Mouse (Mus musculus) layer of hippocampus, adult 11-12 months (tissue): ENCODE measurements at regions not wholly inside any gene's neighbourhood (a gene's known extent, or its start where the extent isn't known, plus 50 kb on each side); places are given as distances from the start of the nearest gene placed in this dataset.

Source experiments
- DNase-seq: peaks from one replicate; pipeline ENCODE4 v3.0.0; 2022; ENCODE audit warnings: low spot score

DNA sequence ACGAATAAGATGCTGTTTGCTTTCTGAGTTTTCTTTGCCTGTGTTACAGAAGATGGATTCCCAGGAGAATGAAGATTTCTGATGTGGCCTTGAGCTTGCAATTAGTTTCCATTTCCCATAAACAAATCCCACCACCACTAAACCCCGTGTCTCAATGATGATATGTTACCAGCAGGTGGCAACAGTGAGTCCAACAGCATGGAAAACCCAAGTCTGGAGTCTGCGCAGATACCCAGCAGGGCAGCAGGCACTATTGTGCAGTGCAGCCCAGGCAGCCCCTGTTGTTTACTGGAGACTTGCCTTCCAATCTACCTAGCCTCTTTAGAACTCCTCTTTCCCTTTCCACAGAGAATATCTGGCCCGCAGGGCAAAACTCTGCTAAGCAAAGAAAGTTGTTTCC is 62.7 kb downstream of the Bmp2 start:
- peak; percentile 20 for DNase-seq

DNA sequence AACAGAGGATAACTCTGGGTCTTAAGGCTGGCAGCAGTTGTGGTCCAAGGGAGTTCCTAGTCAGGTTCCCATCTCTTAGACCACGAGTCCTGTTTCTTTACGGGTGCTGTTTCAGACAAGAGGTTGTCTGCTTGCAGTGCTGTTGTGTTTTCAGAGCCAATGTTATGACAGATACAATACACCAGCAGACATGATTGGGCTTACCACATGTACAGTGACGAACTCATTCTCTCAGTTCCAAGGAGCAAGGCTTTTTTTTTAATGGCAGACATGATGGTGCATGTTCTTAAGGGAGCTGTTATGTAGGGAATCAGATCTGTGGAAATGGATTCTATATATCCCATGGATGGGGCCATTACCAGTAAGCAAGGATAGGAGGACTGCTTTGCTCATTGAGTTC is 63.3 kb downstream of the Bmp2 start:
- DNase-seq: no peak

DNA sequence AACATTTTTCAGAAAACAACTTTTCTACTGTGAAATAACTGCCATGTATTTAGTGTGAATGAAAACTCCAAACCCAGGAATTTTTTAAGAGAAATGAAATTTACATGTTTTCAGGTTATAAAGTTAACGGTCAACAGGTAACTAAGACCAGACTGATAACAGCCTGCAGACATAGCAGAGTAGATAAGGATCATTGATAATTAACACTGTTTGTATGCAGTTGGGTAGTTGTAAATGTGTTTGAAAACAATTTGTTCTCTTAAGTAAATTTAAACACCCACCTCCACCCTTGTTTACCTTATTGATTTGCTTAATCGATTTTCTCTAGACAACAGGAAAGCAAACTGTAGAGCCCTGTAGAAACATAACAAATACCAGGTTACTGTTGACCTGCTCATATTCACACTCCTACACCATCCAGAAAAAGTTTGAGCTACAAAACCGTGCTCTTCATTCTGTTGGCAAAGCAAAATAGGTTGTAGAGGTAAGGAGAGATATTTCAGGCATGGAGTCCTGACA is 65.4 kb downstream of the Bmp2 start:
- no peak for DNase-seq

DNA sequence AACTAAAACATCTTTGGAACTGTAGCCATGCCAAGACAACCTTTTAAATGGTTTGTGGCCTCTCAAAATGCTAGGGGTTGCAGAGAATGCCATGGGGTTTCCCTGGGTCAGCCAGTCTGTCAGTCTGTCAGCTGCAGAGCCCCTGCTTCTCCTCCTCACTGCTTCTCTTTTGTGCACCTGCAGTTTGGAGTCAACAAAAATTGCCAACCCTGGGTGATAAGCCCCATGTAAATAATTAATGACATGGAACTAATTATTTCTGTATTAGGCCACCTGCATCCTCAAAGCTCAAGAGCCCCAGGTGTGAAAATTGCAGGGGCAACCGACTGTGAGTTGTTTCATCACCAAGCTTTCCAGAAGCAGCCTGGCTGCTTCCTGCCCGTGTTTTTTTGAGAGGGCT is 70.6 kb downstream of the Bmp2 start:
- DNase-seq: no peak

DNA sequence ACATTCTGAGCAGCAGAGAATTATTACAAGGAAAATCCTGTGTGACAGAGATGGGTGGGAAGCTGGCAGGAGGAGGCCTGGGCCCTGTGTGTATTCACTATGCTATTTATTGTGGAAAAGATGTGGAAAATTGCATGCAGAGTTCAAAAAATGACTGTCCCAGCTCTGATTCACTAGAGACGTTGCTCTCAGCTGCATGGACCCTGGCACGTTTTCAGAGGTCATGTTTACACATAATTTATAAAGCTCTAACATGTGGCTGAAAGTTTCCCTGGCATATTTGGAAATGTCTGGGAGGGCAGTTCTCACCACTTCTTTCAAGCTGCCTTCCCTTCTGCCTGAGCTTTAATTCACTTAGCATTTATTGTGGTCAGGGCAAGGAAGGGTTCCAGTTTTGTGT is 73.6 kb downstream of the Bmp2 start:
- no peak for DNase-seq

DNA sequence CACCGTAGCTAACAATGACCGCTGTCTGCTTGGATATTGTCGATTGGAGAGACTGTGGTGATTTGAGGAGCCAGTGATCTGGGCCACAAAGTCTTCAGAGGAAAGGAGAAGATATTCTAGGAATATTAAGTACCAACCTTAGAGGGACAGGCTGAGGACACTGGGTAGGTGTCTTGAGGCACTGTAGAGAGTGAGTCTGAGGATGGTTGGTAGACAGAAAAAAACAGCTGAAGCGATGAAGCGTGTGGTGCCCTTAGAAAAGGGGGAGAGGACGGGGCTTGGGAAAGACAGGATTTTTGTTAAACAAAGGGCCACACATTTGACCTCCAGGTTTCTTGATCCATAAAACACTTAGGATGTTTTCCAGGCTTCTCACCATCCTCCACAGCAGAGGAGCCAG is 76.9 kb downstream of the Bmp2 start:
- DNase-seq: no peak

DNA sequence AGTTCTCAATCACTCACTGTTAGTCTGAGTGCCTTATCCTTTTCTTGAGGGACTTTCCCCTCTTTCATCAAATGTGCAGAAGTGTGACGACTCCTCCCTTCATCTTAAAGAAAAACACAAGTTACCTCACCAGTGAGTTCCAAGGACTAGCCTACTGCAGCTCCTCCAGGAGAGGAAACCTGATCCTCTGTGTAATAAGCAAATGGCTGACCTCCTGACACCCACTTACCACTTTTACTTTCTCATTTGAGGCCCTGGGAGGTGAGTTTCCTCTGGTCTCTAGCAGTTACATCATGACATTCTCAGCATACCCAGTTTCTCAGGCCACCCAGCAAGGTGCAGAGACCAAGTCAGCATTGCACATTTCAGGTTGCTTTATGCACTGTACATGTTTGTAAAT is 83.5 kb downstream of the Bmp2 start:
- no peak for DNase-seq

DNA sequence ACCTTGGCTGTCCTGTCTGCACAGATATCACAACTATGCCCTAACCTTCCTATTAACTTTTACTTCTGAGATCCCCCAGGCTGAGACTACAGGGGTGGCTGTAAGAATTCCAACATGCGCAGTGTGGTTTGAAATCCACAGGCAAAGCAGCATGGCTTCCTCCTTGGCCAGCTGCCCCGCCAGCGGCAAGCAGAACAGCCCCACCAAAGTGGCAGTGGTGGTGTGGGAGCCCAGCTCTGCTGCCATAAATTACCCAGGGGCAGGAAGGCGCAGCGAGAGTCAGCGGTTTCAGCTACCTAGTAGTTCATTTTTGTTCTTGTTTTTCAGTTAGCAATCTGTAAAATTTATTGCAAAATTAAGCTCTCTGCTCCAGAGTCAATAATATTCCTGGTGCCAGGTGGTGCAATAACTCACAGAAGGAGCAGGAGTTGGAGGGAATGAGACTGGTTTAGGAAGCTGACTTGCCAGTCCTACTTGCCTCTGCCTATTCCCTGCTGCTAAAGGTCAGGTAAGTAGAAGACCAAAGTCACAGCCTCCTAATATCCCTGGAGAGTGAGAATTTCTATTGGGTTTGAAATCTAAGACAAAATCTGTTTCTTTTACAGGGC is 98.0 kb downstream of the Bmp2 start:
- DNase-seq: no peak

DNA sequence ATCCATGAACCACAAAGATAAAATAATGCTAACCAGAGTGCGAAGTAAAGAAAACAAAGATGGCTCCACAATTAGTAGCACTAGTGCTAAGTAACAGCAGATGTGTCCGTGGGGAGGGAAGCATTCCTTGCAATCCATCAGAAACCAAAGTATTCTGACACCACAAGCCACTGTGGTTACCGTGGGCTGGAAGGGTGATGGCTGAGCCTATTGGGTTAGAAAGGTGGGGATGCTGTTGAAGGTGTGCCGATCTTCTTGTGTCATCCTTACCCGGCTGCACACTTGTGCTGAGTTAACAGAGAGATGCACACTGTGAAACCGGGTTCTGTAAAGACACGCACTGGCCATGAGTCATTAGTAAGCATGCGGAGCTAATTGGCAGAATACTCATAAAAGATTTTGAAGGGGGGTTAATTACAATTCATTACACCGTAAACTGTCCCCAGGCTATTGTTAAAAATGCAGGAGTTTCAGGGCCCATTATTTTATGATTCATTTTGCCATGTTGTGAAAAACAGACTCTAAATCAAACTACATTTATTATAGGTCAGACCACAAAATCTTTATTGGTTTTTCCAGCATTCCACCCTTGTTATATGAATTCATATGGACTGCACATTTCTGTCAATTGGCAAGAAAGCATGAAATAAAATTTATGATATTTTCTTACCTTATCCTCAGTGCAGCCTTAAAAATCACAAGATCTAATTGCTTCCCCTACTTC is 114.5 kb downstream of the Bmp2 start:
- DNase-seq: no peak

DNA sequence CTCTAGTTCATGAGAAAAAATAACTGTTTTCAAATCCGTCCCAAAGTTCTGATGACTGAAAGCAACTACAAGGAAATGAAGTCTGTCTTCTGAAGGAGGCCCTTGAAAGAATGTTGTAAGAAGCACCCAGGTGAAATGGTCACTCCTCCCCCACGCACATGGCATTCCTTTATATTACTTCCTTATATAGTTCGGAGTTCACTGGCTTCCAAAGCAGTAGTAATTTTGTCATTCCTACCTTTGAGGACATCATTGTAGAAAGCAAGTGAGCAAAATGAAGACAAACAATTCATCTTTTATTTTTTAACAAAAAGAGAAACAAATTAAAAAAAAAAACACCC is 115.1 kb downstream of the Bmp2 start:
- DNase-seq: no peak

DNA sequence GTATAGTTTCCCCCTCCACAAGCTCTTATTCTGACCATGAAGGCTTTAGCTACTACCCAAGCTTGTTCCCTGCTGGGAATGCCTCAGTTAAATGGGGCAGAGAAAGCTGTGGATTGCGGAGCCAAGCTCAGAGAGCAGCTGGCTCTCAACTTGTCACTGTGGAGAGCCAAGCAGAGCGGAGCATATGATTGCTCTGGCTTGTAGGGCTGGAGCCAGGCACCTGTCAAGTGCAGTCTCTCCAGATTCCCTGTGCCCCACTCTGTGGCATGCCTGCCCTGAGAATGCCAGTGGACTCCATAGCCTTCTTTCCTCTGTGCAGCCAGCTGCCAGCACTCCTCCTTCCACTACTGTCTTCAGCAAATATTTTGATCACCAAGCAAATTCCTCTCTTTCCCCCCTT is 117.9 kb downstream of the Bmp2 start:
- DNase-seq: peak; percentile 2

DNA sequence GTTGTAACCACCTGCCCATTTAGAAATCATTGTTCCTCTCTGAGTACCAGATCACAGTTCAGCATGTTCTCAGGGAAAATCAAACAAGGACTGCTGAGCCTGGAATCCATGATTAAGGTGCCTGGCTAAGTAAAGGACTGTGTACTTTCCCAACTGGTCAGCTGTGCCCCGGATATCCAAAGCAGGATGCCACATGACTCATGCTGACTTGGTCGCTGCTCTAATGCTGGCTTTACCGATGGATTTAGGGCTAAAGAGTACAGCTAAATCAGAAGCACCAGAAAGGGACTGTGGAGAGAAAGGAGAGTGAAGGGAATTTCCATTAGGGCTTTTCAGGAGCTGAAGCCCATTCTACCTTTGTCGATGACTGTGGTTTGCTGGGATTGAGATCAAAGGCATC is 119.6 kb downstream of the Bmp2 start:
- DNase-seq: no peak

DNA sequence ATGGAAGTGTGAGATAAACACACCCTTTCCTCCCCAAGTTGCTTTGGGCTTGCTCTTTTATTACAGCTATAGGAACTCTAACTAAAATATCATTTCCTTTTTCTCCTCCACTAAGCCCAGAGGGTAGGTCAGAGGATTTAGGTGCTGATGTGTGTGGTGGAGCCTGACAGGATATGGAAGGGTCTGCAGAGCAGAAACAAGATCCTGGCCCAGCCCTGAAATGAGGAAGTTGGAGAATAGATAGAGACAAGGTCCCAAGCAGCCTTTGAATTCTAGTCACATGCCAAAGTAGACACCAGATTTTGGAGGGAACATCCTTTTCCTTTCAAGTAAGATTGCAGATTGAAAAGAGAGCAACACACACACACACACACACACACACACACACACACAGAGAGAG is 132.4 kb downstream of the Bmp2 start:
- no peak for DNase-seq

DNA sequence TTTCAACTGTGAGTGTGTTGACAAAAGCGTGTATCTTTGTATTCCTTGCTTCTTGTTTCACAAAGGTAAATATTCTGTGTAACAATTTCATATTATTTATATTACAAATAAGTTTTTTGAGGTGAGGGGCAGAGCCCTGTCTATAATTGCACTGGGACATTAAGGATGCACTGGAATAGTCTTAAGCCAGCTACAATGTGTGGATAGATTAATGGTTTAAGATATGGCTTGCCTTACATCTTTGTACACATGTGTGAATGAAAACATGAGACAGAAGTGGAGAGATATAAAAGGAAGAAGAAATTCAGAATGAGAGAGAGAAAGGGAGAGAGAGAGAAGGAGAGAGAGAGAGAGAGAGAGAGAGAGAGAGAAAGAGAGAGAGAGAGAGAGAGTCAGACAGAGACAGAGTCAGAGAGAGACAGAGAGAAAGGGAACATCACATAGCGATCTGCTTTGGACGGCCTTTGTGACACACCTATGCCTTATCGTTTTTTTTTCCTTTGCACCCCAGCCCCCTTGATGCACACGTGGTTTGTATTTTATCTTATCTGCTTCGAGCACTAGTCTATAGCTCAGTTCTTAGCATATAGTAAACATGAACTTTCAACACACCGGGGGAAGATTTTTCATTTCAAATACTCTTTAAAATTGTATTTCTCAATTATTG is 136.3 kb downstream of the Bmp2 start:
- DNase-seq: no peak

DNA sequence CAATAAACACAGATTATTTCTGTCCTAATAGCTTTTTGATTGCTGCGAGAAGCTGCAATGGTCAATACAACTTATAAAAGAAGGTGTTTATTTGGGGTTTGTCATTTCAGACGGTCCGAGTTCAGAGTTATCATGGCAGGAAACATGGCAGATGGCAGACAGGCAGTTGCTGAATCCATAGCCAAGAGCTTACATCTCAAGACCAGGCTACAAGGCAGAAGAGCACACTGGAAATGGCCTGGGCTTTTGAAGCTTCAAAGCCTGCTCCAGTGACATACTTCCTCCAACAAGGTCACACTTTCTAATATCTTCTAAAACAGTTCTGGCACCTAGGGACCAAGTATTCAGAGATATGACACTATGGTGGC is 136.8 kb downstream of the Bmp2 start:
- DNase-seq: no peak

DNA sequence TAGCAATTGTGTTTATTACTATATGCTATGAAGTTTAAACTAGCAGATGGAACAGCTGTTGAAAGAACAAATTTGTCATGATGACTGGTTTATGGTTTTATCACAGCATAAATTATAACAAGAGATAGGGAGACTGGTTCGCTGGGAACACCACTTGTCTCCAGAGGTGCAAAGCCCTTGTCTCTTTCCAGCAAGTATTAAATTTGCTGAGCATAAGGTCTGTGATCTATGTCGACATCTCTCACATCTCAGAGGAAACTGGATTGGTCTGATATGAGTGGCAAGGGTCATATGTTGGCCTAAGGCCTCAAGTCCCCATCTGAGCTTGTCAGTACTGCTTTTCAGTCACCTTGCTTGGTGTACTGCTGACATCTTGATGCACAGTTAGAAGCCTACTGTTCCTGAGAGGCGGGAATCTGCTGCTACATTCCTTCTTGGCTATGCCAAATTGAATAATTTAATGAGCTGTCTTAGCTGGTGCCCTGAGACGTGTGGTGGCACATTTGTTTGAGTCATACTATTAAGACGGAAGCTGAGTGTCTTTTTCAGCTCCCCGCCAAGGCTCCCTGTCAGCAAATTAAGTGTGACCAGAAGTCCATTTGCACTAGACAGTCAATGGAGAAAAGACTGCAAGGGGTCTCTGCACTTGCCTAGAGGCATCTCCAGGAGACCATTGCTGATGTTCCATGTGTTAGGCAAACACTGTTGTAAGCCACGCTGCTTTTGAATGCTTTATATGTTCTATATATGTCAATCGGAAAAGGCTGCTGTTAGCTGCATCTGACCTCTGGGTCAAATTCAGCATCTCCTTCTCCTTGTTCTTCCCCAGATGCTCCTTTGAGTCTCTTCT is 157.0 kb downstream of the Bmp2 start:
- no peak for DNase-seq

DNA sequence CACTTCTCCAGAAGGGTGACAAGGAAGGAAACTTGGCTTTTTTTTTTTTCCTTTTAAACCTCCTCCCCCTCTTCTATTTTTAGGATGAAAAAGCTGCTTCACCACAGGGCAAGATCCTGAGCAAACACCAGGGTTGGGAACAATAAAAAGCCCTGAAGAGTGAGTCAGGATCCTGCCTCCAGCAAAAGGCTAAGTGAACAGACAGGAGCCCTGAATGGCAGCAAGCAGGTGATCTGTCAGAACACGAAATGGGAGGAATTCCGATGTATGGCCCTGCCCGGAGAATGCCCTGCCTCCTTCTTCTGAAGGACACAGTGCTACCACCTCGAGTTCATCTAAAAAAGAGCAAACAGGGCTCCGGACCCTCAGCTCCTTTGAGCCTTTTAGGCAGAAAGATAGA is 164.3 kb downstream of the Bmp2 start:
- no peak for DNase-seq

DNA sequence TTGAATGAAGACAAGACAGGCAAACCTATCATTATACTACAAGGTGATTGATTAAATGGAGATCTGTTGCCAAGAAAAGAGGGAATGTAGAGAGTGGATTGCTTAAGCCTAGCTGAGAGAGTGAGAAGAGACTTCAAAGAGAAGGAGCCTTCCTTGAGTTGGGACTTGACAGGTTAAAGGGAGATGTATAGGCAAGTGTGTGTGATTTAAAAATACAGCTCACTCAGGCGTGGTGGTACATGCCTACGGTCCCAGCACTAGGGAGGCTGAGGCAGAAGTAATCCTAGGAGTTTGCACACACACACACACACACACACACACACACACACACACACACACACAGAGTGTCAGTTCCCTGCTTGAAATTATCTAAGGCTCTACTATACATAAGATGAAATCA is 165.1 kb downstream of the Bmp2 start:
- DNase-seq: no peak

DNA sequence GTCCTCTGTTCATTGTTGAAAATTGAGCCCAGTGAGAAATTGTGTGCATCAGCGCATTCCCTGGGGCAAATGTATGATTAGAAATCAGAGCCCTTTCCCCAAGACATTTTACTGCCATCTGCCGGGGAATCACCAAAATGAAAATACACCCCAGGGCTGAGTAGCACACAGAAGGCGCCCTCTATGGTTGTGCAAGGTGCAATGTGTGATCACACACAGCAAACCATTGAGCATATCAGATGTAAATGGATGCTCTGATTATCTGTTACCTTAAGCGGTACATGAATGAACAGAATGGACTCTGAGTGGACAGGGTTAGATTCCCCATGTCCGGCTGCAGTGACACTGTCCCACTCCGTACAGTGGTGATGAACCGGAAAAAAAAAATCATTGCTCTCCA is 172.4 kb downstream of the Bmp2 start:
- DNase-seq: peak; percentile 15

DNA sequence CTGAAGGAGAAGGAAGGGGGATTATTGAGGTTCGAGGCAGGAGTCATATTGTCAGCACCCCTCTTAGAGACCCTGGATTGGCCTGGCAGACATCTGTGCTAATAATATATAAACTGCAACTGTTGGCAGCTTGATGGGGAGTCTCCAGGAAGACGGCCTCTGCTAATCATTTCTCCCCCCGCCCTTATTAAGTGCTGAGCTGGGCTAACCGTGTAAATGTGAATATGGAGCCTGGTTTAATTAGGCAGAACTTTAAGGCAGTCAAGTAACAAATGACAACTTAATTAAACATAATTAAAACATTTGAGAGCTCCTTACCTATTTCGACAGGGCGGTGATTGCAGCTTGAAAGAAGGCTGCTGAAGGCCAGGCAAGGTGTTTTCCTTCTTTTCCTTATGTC is 172.8 kb downstream of the Bmp2 start:
- no peak for DNase-seq

DNA sequence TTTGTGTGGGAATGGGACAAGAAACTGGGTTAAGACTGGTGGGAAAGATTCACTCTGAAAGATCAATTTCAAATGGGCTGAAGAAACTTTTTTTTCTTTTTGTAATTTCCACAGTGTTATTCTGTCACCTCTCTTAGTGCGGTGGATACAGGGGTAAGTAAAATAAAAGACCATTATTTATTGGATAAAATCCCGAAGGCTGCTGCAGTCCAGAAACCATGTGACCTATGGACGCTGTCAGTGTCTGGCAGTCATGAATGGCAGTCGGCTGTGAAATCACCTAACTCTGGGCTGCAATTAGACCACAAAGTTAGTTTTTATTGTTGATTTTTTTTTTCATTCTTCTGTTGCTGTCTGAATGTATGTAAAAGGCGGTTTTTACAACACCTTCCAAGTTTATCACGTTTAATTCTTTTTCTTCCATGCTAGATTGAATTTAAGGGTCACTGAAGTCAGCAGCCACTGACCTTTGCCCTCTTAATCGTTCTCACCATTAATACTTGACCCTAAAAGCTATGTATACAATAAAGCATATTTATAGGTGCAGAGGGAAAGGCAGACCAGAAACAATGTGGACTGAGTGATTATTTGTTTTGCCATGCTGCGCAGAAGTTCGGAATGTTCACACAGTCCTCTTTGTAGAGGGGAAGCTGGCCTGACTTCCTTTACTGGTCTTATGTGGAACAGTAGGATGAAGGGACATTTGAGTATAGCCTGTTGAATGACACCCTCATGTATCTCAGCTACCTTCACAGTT is 182.7 kb downstream of the Bmp2 start:
- DNase-seq: no peak

DNA sequence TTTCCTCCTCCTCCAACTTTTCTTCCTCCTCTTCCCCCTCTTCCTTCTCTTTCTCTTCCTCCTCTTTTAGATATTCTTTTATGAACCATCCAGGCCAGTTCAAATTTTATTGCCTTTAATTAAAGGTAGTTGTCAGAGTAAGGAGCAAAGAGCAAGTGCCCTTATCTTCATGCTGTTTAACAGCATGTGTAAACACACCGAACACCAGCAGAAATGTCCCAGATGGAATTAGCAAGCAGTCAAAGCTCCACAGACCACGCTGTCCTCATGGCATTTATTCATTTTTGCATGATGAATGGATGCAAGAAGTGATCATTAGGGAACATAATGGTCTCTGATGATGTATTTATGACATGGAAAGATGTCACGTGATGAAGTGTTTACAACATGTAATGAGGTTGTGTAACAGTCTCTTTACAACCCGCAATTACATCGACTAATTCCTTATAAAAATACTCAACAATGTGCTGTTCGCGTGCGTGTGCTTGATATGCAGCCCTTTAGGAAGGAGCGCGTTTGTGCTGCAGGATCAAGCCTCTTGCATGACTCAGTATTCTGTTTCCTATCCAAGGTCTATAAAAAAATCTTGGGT is 187.0 kb downstream of the Bmp2 start:
- DNase-seq: no peak
